Mouse (Mus musculus) small intestine, adult 2 months (tissue): Measurements from ENCODE around the gene Aes.

ENCODE experiments used
- CTCF ChIP-seq: fragments of 200-500 bp; IDR thresholded peaks from 2 replicates; pipeline ENCODE4 v1.5.1; 2012; ENCODE audit warnings: low read depth, mild to moderate bottlenecking, control low read depth, inconsistent platforms, low read length, moderate library complexity, mixed read lengths; ENCODE audit not compliant: insufficient replicate concordance, insufficient read length; ENCODE audit errors: extremely low read depth
- POLR2A ChIP-seq: fragments of 200-500 bp; IDR thresholded peaks from 2 replicates; pipeline ENCODE4 v1.6.1; 2012; ENCODE audit warnings: low read depth, mild to moderate bottlenecking, control low read depth, inconsistent platforms, low read length, moderate library complexity

GRCm38 (mm10) chr10:81510246-81510810 lies 49.0 kb upstream of the Aes start:
- TF ChIP-seq CTCF, result no peak
- TF ChIP-seq POLR2A, result no peak
